Mouse (Mus musculus): ENCODE data around the gene Ksr1. TPM values are rescaled to one million over a fixed set of nuclear protein-coding genes. Genes with fewer than 3 reads are reported as not detected.

The Ksr1 gene
- total RNA-seq (2021) = 100 to 1,000 TPM; 103 to 118 TPM
- long read RNA-seq, experiment 1, partial matches to known transcripts = 8 of 99 reads
- long read RNA-seq, experiment 1, other reads (novel, unspliced or antisense) = 91 of 99 reads
- long read RNA-seq, experiment 2, partial matches to known transcripts = 12 of 78 reads
- long read RNA-seq, experiment 2, other reads (novel, unspliced or antisense) = 66 of 78 reads

DNA sequence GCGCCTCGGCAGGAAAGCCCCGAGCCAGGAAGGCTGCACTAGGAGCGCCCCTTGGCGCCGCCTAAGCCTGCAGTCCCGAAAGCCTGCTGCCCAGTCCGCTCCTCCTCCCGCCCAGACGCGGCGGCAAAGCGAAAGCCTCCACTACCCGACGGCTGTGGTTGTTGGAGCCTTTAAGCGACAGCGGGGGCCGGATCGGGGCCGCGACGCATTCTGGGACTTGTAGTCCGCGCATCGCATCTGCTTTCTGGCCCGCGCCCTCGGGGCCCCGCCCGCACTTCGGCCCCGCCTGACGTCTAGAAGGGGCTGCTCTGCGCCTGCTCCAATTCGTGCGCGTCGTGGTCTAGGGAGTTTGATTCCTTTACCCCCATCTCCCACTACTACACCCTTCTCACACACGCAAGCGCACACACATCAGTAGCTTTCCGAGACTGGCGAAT, at the start of gene Ksr1:
TSS of gene Ksr1 (minus strand) at position 77 of the 437 bp plus-strand sequence.
- peak; percentile 90 for DNase-seq

DNA sequence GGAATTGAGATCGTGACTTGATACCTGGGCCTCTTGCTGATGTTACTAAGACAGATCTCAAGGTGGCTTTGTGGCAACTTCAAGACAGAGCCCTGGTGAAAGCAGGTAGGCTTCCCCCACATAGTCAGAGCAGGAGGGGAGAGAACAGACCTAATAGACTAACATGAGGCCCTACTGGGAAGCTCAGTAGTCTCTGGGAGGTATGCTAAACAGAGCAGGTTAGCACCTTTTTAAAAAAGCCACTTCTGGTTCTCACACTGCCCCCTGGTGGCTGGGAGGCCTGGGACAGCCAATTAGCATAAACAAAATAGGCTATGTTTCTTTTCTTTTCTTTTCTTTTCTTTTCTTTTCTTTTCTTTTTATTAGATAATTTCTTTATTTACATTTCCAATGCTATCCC, 46.0 kb upstream of the Ksr1 start:
- DNase-seq = no peak

DNA sequence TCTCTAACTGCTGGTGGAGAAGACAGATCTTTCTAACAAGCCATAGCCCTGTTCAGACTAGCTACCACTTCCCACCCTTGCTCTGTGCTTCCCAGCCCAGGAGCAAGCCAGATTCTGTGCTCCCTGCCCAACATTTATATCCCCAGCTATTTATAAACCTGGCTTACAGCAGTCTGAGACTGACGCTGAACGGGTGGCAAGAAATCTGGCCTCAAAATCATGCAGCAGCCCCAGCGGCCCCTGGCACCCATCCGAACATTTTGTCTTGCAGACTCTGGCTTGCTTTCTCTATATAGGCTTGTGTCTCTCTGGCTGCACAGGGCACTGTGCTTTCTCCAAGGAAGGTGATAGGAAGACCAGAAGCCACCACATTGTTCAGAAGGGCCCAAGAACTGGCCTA, 45.0 kb upstream of the Ksr1 start:
- peak; percentile 52 for DNase-seq

DNA sequence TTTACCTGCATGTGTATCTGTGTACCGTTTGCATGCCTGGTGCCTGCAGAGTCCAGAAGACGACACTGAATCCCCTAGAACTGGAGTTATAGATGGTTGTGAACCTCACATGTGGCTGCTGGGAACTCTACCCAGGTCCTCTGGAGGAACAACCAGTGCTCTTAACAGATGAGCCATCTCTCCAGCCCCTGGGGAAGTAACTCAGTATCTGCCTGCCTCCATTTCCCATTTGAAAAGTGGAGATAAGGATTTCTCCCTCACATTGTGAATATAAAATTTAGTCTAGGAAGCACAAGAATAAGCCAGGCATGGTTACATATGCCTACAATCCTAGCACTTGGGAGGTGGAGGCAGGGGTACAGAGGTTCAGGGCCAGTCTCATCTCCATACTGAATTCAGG, 44.0 kb upstream of the Ksr1 start:
- no peak for DNase-seq

DNA sequence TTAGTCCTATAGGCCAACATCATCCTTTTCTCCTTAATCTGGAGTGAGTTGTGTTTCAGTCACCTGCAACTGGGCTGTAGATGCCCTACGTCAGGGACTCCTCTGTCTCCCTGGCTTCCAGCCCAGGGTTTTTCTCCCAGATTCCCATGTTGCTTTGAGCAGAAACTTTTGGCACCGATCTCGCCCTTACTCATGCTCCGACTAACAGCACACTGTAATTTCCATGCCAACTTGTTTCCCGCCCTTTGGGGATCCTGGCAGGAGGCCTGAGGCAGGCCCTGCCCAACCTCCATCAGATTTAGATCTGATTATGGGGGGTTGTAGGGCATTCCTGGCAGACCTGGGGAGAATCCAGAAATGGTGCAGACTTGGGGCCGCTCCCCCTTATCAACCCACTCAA, 42.0 kb upstream of the Ksr1 start:
- peak; percentile 49 for DNase-seq

DNA sequence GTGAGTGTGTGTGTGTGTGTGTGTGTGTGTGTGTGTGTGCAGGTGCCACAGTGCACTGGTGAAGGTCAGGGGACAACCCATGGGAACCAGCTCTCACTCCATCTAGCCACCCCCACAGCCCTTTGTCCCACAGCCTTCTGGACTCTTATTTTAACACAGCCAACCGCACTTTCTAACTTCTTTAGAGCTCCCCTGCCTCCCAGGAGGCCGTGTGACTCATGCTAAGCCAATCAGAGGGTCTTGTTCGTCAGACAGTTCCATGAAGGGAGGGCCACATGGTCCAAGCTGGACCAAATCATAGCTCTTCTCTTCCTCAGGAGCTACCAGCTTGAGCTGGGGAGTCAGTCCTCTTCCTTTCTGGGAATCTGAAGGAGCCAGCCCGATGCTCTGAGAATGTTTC, 41.1 kb upstream of the Ksr1 start:
- DNase-seq = no peak

DNA sequence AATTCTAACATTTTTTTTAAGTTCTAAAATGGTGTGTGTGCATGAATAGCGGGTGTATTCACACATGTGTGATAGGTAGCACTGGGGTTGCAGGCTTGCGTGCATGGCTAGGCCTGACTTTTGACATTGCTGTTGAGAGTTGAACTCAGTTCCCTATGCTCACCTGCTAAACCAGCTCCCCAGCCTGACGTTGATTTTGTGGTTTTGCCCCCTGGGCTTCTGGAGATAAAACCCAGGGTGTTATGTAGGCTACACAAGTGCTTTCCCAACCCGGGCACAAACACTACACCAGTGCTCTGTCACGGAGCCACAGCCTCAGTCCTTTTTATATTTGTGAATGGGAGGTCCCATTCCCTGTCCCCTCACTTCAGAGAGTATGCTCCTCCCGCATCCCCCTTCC, 39.5 kb upstream of the Ksr1 start:
- no peak for DNase-seq

DNA sequence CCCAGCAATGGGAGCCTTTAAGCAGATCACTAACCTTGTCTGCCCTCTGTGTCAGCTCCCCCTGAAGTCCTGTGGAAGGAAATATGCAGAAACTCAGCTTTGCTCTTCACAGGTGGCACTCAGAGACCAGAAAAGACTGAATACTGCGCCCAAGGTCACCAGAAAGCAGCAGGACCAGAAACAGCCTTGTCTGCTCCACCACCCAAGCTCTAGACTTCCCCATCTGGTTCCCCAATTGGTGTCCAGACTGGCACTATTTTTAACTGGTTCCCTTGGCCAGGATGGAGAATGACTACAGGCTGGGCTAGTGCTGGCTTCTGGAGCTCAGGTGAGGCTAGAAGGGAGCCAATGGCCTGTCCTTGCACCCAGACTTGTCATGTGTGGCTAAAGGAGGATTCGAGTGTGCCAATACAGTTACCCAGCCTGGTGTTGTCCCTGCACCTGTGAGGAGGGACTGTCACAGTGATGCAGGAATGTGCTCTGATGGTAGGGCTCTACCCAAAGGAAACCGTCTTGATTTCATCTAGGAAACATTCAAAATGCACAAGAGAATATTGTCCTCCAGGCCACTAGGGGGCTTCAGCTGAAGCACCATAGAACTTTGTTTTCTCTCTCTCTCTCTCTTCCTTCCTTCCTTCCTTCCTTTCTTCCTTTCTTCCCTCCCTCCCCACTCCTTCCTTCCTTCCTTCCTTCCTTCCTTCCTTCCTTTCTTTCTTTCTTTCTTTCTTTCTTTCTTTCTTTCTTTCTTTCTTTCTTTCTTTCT, 38.1 kb upstream of the Ksr1 start:
- no peak for DNase-seq

DNA sequence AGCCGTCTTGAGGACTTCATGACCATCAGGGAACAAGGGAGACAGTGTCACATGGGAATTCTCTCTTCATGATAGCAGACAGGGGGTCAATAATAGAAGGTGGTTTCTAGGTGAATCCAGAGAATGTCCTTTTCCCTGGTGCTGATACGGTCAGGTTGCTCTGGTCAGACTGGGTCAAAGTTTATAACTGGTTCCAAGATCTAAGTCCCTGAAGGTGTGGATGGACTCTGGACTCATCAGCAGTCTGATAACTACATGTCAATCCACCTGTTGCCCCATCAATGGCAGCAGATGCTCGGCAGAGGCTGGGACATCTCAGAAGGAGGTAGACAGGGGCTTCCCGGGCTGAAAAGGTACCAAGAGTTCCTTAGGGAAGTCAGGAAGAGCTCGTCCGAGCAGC, 37.2 kb upstream of the Ksr1 start:
- DNase-seq = no peak

DNA sequence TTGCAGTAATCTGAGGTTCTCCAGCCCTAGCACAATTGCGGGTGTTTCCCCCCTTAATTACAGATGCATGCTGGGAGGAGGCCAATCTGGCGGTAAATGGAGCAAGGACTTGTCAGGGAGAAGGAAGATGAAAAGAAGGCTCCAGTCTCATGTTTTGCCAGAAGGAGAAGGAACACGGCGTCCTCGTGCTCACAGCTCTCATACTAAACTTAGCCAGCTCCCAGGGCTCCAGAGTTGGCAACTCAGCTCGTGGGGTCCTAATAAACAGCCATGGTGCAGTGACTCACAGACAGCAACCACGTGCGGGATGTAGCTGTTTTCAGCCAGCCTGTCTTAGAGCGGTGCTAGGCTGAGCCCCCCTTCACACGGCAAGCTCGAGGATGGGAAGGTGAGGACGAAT, 36.7 kb upstream of the Ksr1 start:
- DNase-seq = no peak

DNA sequence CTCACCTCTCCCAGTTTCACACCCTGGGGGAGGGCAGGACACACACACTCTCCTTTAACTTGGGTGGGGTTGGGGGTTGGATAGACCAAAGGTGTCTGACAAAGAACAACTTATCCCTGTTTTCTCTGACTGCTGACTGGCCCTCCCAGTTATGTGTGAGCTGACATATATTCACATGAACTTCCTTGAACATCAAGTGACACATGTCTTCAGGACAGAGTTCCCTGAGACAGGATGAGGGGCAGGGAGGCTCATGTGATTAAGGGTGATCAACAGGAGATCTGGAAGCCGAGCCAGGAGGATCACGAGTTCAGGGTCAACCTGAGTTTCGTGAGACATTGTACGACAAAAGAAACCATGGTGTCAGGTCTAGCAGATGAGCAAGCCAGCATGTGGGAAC, 35.7 kb upstream of the Ksr1 start:
- no peak for DNase-seq

DNA sequence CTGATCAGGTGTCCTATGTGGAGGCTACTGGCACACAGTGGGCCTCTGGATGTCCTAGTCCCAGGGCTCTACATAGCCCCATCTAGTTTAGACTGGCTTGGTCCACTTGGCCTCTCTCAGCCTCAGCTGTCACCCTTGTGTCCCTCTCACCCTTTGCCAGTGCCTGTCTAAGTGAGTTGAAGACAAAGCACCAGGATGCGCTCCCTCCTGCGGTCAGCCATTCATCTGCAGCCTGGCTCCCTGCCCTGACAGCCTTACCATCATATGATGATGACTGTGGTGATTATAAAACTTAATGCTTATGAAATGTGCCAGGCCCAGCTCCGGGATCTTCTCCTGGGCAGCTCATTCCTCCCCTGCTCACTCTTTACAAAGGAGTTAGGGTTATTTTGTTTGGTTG, 30.5 kb upstream of the Ksr1 start:
- DNase-seq = no peak

DNA sequence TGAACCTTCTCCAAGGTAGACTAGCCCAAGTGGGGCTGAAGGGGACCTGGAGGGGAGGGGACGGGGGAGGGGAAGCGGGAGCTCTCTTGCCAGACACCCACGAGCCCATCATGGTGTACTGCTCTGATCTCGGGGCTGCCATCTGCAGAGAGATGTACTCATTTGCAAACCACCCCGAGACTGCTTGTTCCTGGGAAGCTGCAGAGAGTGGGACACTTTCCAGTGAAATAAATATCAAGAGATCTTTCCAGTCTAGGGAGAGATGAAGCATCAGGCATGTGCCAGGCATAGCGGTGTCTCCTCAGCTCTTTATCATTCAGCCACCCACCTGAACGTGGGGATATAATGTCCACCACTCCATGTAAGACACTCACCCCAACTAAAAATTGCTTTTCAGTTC, 25.8 kb upstream of the Ksr1 start:
- DNase-seq = no peak

DNA sequence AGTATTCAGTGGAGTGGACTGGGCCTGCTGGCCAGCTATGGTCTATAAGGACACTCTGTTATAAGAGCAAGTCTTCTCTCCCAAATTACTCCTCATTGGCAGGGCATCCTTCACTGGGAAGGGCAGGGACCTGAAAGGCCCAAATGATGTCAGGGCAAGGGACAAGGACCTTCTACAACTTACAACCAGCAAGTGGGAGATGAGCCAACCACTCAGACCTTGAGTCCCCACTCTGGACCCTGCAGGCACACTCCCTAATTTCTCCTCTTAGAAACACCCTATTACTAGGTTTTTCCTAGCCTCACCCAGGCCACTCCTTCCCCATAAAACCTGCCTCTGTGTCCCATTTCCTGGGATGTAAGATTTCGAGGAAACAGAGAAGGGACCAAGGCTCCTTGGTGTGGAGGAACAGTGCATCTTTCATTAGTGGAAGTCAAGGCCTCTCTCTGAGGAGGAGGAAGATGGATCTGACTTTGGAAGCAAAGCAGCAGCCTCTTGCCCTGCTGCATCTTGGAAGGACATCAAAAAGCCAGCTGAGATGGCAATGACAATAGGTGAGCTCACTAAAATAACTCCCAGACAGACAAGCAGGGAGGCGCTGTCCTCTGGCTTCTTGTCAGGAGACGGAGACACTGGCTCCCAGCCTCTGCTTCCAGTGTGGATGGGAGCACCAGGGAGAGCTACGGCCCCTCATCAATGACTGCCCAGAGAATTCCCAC, 20.5 kb upstream of the Ksr1 start:
- no peak for DNase-seq

DNA sequence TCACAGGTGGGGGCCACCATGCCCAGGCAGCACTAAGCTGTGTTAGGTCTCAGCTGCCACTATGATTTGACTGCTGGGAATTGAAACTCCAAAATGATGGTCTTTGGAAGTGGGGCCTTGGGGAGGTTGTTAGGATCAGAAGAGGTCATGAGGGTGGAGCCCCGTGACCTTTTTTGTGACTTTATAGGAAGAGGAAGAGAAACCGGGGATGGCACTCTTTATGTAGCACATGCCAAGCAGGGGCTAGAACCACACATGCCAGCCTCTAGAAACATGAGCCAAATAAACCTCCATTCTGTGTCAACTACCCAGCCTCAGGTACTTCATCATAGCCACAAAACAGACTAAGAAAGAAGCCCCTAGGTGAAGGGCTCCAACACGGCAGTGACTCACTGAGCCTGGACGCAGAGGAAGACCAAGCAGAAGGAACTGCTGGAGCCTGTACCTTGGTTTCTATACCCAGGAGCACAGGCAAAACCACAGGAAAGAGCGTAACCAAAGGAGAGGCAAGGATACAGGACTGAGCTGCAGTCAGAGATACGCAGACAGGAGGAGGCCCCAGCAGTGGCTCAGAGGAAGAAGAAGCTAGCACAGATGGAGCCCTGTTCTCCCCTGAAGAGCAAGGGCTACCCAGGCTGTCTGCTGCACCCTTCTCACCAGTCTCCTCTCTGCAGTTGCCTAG, 15.0 kb upstream of the Ksr1 start:
- DNase-seq = no peak

DNA sequence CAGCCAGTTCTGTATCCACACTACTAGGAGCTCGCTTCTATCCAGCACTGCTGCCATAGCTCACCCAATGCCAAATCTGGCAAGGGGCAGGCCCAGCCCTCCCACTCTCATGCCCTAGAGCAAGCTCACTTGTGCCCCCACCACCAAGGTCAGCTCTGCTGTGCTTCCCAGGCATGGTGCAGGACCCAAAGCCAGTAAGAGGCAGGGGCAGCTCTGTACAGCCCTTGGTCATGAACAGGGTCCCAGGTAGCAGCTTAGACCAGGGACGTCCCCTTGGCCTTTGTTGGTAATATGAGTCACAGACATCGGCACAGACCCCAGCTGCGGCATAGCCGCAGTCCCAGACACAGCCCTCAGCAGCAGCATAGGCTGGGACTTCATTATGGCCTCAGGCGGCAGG, 13.9 kb upstream of the Ksr1 start:
- DNase-seq = no peak

DNA sequence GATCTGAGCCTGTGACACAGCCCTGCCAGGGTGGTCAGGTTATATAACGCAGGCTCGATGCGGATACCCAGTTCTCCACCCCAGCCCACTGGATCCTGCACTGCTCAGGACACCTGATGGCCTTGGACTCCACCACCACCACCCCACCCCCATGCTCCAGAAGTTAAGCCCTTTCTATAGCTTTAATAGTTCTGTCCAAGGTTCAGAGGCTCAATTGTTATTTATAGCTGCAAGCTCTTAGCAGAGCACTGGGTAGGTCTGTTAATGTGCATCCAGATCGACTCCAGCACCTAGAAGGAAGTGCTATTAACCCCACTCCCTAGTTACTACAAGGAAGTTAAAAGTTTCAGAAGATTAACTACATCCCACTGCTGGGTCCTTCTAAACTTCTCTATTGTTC, 11.5 kb upstream of the Ksr1 start:
- DNase-seq = no peak

DNA sequence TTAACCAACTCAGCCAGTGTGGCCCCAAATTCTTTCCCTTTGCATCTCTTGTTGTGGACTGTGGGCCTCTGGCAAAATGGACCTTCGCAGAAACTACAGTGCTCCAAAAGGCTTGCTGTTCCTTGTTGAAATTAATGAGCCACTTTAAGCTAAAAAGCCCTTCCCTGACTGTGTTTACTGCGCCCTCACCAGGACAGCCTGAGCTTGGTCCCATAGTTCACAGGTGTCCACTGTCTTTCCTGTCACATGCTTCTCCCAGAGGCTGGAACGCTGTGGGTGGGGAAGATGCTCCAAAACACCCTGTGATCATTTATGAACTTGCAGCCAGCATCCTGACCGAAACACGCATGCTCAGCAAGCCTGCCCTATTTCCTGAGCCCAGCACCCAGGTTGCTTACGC, 9.1 kb upstream of the Ksr1 start:
- DNase-seq = no peak

DNA sequence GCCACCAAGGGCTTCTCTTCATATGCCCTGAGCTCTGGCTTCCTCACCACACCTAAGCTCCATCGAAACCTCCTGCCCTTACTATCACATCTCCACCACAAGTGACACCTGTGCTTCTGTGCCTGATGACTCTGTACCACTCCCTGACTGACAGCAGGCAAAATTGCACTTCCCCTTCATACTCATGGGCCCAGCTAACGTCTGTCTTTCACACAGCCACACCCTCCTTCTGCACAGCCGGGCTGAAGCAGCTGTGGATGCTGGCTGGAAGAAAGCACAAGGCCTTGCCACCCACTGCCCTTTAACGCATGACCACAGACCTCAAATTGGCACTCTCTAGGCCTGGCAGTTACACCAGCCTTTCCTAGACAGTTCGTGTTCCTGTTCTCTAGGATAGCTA, 6.5 kb upstream of the Ksr1 start:
- no peak for DNase-seq

DNA sequence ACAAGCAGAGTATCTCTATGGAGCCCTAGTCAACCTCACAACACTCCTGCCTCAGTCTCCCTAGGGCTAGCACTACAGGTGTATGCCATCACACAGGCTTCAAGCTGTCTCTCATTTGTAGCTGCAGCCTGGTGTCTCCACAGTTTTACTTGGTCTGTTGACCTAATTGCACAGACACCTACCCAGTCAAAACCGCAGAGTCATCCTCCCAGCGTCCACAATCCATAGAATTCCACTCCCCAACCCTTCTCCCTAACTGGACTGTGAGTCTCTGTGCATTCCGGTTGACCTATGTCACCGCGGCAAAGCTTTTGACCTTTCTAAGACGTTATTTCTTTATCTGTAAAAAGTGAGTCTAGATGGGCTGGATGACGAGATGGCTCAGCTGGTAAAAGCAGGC, 5.7 kb upstream of the Ksr1 start:
- no peak for DNase-seq

DNA sequence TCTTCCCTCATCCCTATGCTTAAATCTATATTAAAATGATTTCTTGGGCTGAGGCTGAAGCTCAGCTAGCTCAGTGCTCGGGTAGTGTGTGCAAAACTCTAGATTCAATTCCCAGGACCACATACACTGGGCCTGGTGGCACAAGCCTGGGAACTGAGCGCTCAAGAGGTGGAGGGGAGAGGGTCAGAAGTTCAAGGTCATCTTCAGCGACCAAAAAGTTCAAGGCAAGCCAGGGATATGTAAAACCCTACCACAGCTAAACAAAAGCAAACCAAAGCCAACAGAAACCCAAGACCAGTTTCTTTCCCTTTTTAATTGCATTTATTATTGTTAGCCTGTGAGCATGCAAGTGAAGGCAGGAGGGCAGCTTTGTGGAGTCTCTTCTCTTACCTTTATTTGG, 4.1 kb upstream of the Ksr1 start:
- no peak for DNase-seq

DNA sequence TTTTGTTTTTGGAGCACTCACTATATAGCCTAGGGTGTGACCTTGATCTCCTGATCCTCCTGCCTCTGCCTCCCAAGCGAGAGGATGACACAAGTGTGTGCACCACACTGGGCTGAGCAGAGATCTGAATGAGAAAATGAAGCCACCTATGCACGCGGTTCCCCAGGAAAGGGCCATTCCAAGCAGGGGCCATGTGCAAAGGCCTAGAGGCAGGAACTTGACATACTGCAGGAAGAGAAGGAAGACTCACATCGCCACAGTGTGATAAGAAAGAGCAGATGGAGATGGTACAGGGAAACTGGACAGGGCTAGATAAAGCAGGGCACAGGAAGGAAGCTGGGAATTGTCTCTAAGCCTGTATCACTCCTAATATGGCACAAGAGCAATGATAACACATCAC, 3.1 kb upstream of the Ksr1 start:
- DNase-seq = no peak

DNA sequence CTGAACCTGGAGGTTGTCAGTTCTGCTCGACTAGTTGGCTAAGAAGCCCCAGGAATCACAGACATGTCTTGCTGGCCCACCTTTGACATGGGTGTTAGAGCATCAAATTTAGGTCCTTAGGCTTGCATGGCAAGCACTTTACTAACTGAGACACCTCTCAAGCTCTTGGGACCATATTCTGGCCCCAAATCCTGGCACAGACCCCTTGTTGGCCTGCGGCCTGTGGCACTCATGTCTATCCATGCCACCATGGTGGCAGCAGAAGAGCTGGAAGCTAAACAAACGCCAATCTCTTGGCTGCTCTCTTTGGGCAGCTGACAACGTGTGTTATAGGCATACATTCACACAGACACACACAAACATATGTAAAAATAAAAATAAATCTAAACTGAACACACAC, 2.6 kb upstream of the Ksr1 start:
- DNase-seq = no peak
